Mouse (Mus musculus): ENCODE results near the gene Cybb.
"Not testable (repeated sequence)": the region's sequence is repeated elsewhere in the genome, so short reads cannot be mapped to it uniquely, and the experiment has no call there.

- TF ChIP-seq POLR2A (IDR thresholded peaks at IDR 0.05; ENCODE audit: borderline replicate concordance, low read depth, low read length); CTCF (IDR thresholded peaks at IDR 0.05; ENCODE audit: low read depth, low read length): not testable (repeated sequence)
Measured at GRCm38 (mm10) chrX:9475036-9475435, 12.5 kb downstream of the Cybb start.

Data from bone marrow macrophage, adult 2 months (primary cell).